Mouse (Mus musculus) liver, adult 2 months (tissue): ENCODE measurements around the gene Wasf2.

Experiments used
- CTCF ChIP-seq: fragments of 200-500 bp; IDR thresholded peaks from 2 replicates; pipeline ENCODE4 v1.5.1; 2011; ENCODE audit warnings: low read depth, low read length, control low read depth
- POLR2A ChIP-seq: fragments of 200-500 bp; IDR thresholded peaks from 2 replicates; pipeline ENCODE4 v1.6.1; 2011; ENCODE audit warnings: low read length, control low read depth; ENCODE audit not compliant: insufficient read depth; ENCODE audit errors: extremely low read depth

GRCm38 (mm10) chr4:133160211-133160610, 29.9 kb downstream of the Wasf2 start:
- TF ChIP-seq CTCF: no peak
- TF ChIP-seq POLR2A: no peak
